ENCODE assay signal across 14 mouse cellular contexts in the genomic region with DNA sequence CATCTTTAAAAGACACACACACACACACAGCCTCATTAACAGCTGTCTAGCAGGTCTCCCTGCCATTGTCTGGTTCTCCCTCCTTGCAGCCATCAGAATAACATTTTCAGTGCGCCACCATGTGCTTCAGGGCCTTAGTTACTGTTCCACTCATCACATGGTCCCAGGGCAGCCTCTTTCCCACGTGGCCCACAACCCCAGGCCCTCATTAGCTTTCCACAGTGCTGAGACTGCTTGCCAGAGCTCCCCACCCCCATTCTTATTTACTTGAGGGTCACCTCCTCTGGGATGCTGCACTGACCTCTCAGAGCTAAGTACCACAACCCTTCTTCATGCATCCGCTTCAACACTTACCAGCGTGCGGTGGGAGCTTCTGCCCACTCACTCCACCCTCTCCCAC. TPM values are rescaled to one million over a fixed set of nuclear protein-coding genes. Genes with fewer than 3 reads are reported as not detected.
DNase-seq lines count a peak whose midpoint lies in the region; ATAC-seq and TF ChIP-seq lines count a peak whose summit lies in the region.
"Had no signal": no experiment of that assay in that cellular context is flagged by ENCODE, and none has a peak within 500 bp of the region (broad histone marks: within the 10 kb centered on the region; RNA-seq: fewer than 3 reads in every experiment).

No protein-coding gene starts in this region.

- ATAC-seq in hindbrain, postnatal 0 days: peak; percentile 9; the same call in 1 of the 2 replicates
- ATAC-seq in limb, embryonic 12.5 days (ENCODE audit: insufficient number of reproducible peaks, insufficient read depth, low FRiP score, low TSS enrichment, low read depth): no peak
- no peak for ATAC-seq in stomach, postnatal 0 days (ENCODE audit: low FRiP score, low TSS enrichment)

- DNase-seq in brain, embryonic 14.5 days (ENCODE audit: low read depth): peak; percentile 67
- peak; percentile 68 for DNase-seq in embryo, embryonic 11 days
- no peak for DNase-seq in hindbrain, postnatal 0 days (ENCODE audit: low spot score)
- no peak for DNase-seq in stomach, postnatal 0 days (ENCODE audit: low spot score)
- no peak for DNase-seq in urinary bladder, postnatal 14 days (ENCODE audit: low spot score)
- no peak for DNase-seq in cerebellum, adult 2 months
- no peak for DNase-seq in thymus, postnatal 14 days
- DNase-seq: adrenal gland, postnatal 25 days; cerebellum, adult 18-20 months; heart, postnatal 36 days; lung, adult 2 months had no signal

- H3K4me2 ChIP-seq in hindbrain, postnatal 0 days (ENCODE audit: low read depth, low read length): no peak overlapping the region
- no peak overlapping the region for H3K4me2 ChIP-seq in limb, embryonic 12.5 days
- H3K4me2 ChIP-seq in stomach, postnatal 0 days (replicated peaks; ENCODE audit: low read depth): no peak overlapping the region
- H3K4me2 ChIP-seq: embryonic facial prominence, embryonic 15.5 days had no signal

- H3K4me3 ChIP-seq in hindbrain, postnatal 0 days (ENCODE audit: low read length): no peak overlapping the region
- no peak overlapping the region for H3K4me3 ChIP-seq in limb, embryonic 12.5 days (replicated peaks)
- H3K4me3 ChIP-seq in stomach, postnatal 0 days (ENCODE audit: low read depth, low read length): no peak overlapping the region
- no peak overlapping the region for H3K4me3 ChIP-seq in cerebellum, adult 2 months (replicated peaks; ENCODE audit: insufficient read depth, low read depth, low read length)
- H3K4me3 ChIP-seq: embryonic facial prominence, embryonic 15.5 days; megakaryocyte, embryonic 14.5 days had no signal

- H3K36me3 ChIP-seq in hindbrain, postnatal 0 days (ENCODE audit: insufficient read depth, low read length): no peaks in the 10 kb centered on the region
- no peaks in the 10 kb centered on the region for H3K36me3 ChIP-seq in limb, embryonic 12.5 days
- H3K36me3 ChIP-seq in stomach, postnatal 0 days (ENCODE audit: control insufficient read depth, insufficient read depth, low read length): no peaks in the 10 kb centered on the region
- H3K36me3 ChIP-seq: embryonic facial prominence, embryonic 15.5 days had no signal

- TF ChIP-seq EP300 in stomach, postnatal 0 days (optimal IDR thresholded peaks at IDR 0.05): no peak

- no peak overlapping the region for H3K27ac ChIP-seq in hindbrain, postnatal 0 days
- 0 out of 2 replicates have a peak overlapping the region, but pooled peaks have one; percentile 17 for H3K27ac ChIP-seq in limb, embryonic 12.5 days
- H3K27ac ChIP-seq in stomach, postnatal 0 days (replicated peaks): no peak overlapping the region
- H3K27ac ChIP-seq in cerebellum, adult 2 months (ENCODE audit: insufficient read depth, low read length): no peak overlapping the region
- H3K27ac ChIP-seq: embryonic facial prominence, embryonic 15.5 days had no signal

- H3K4me1 ChIP-seq in hindbrain, postnatal 0 days (ENCODE audit: insufficient read depth, low read length): no peaks in the 10 kb centered on the region
- H3K4me1 ChIP-seq in limb, embryonic 12.5 days (replicated peaks): peaks cover 12% of the 10 kb centered on the region
- 0 out of 2 replicates have a peak, but pooled peaks cover 3% of the 10 kb centered on the region for H3K4me1 ChIP-seq in stomach, postnatal 0 days (replicated peaks; ENCODE audit: control insufficient read depth, insufficient read depth)
- H3K4me1 ChIP-seq in cerebellum, adult 2 months (ENCODE audit: control insufficient read depth, insufficient read depth, low read length): no peaks in the 10 kb centered on the region
- H3K4me1 ChIP-seq: embryonic facial prominence, embryonic 15.5 days; megakaryocyte, embryonic 14.5 days had no signal

- 38% methylated on average over 5 of the region's 5 CpGs for WGBS in hindbrain, postnatal 0 days
- 51% methylated on average over 5 of the region's 5 CpGs for WGBS in limb, embryonic 12.5 days
- WGBS in stomach, postnatal 0 days: 70% methylated on average over 5 of the region's 5 CpGs
- 68% methylated on average over 5 of the region's 5 CpGs for WGBS in cerebellum, adult 2 months

- no peaks in the 10 kb centered on the region for H3K27me3 ChIP-seq in hindbrain, postnatal 0 days (ENCODE audit: insufficient read depth, low read length)
- H3K27me3 ChIP-seq in limb, embryonic 12.5 days: no peaks in the 10 kb centered on the region
- H3K27me3 ChIP-seq in stomach, postnatal 0 days (ENCODE audit: control insufficient read depth, insufficient read depth, low read length): no peaks in the 10 kb centered on the region
- H3K27me3 ChIP-seq in cerebellum, adult 2 months (ENCODE audit: control insufficient read depth, insufficient read depth, low read length): no peaks in the 10 kb centered on the region
- H3K27me3 ChIP-seq: embryonic facial prominence, embryonic 15.5 days had no signal

- TF ChIP-seq CTCF in brain, embryonic 14.5 days (IDR thresholded peaks at IDR 0.05; ENCODE audit: borderline replicate concordance, extremely low read depth, insufficient read depth, insufficient read length): no peak
- no peak for TF ChIP-seq CTCF in hindbrain, postnatal 0 days (IDR thresholded peaks at IDR 0.05; ENCODE audit: low read depth)
- TF ChIP-seq CTCF in stomach, postnatal 0 days (IDR thresholded peaks at IDR 0.05; ENCODE audit: low read depth): no peak
- TF ChIP-seq CTCF in cerebellum, adult 2 months (IDR thresholded peaks at IDR 0.05; ENCODE audit: borderline replicate concordance, insufficient read depth, low read depth, low read length): no peak

- no peak for TF ChIP-seq POLR2A in brain, embryonic 14.5 days (IDR thresholded peaks at IDR 0.05; ENCODE audit: borderline replicate concordance, extremely low read depth, insufficient read depth, insufficient read length, poor library complexity, severe bottlenecking)
- TF ChIP-seq POLR2A in cerebellum, adult 2 months (IDR thresholded peaks at IDR 0.05; ENCODE audit: borderline replicate concordance, insufficient read depth, low read length): no peak

- no peak overlapping the region for H3K9ac ChIP-seq in hindbrain, postnatal 0 days (replicated peaks; ENCODE audit: low read length)
- no peak overlapping the region for H3K9ac ChIP-seq in limb, embryonic 12.5 days (replicated peaks)
- no peak overlapping the region for H3K9ac ChIP-seq in stomach, postnatal 0 days (ENCODE audit: low read length)
- H3K9ac ChIP-seq: embryonic facial prominence, embryonic 15.5 days had no signal

- no peaks in the 10 kb centered on the region for H3K9me3 ChIP-seq in hindbrain, postnatal 0 days (ENCODE audit: low read length)
- H3K9me3 ChIP-seq in limb, embryonic 12.5 days: no peaks in the 10 kb centered on the region
- H3K9me3 ChIP-seq in stomach, postnatal 0 days (ENCODE audit: control insufficient read depth, low read length): no peaks in the 10 kb centered on the region
- H3K9me3 ChIP-seq: embryonic facial prominence, embryonic 15.5 days; megakaryocyte, embryonic 14.5 days had no signal

RNA-seq across cellular contexts. Expression of a gene that starts 28.1 kb away (rescaled TPM):
- 11.2 and 13.5 TPM in 2 replicates for polyA plus RNA-seq in brain, embryonic 14.5 days (2012; rRNA removed)
- 17.7 and 22.8 TPM in 2 replicates for total RNA-seq in hindbrain, postnatal 0 days (2014; rRNA removed)
- polyA plus RNA-seq in hindbrain, postnatal 0 days (2015; fragmentation: Nextera tagmentation; extraction: Ambion mirVana): 7.6 and 7.9 TPM in 2 replicates
- 8.6 and 11.4 TPM in 2 replicates for polyA plus RNA-seq in limb, embryonic 12.5 days (2016; fragmentation: Nextera tagmentation; extraction: Ambion mirVana)
- polyA plus RNA-seq in stomach, postnatal 0 days (2015; fragmentation: Nextera tagmentation; extraction: Ambion mirVana): 10.1 and 11.7 TPM in 2 replicates
- polyA plus RNA-seq in cerebellum, adult 2 months (2012; rRNA removed): 13.5 and 13.8 TPM in 2 replicates

RNA-seq across cellular contexts. Expression of a gene that starts 53.9 kb away (rescaled TPM):
- polyA plus RNA-seq in brain, embryonic 14.5 days (2012; rRNA removed): 805 and 895 TPM in 2 replicates
- total RNA-seq in hindbrain, postnatal 0 days (2014; rRNA removed): 129 and 249 TPM in 2 replicates
- 525 and 526 TPM in 2 replicates for polyA plus RNA-seq in hindbrain, postnatal 0 days (2015; fragmentation: Nextera tagmentation; extraction: Ambion mirVana)
- 859 and 893 TPM in 2 replicates for polyA plus RNA-seq in limb, embryonic 12.5 days (2016; fragmentation: Nextera tagmentation; extraction: Ambion mirVana)
- polyA plus RNA-seq in stomach, postnatal 0 days (2015; fragmentation: Nextera tagmentation; extraction: Ambion mirVana): 609 and 626 TPM in 2 replicates
- 480 TPM in 2 replicates for polyA plus RNA-seq in cerebellum, adult 2 months (2012; rRNA removed)

Comparison
In these comparisons a context has a peak if more than half of its experiments do, and no peak if none do; other contexts are left out.
1. DNase-seq: peak in brain, embryonic 14.5 days (single experiment) and embryo, embryonic 11 days (single experiment); none in hindbrain, postnatal 0 days (single experiment), stomach, postnatal 0 days (single experiment), urinary bladder, postnatal 14 days (single experiment), cerebellum, adult 2 months (0 of 2) and thymus, postnatal 14 days (single experiment).